Mouse (Mus musculus) erythroblast, embryonic 14.5 days (primary cell): Measurements from ENCODE around the gene Msl1.

ENCODE experiments used
- GATA1 ChIP-seq: IDR thresholded peaks from 2 replicates; pipeline ENCODE4 v1.6.1; 2012; ENCODE audit warnings: low read length, inconsistent platforms, mixed read lengths
- TAL1 ChIP-seq: IDR thresholded peaks from 3 replicates; pipeline ENCODE4 v1.6.1; 2012; ENCODE audit warnings: low read length, inconsistent platforms, mixed read lengths

DNA sequence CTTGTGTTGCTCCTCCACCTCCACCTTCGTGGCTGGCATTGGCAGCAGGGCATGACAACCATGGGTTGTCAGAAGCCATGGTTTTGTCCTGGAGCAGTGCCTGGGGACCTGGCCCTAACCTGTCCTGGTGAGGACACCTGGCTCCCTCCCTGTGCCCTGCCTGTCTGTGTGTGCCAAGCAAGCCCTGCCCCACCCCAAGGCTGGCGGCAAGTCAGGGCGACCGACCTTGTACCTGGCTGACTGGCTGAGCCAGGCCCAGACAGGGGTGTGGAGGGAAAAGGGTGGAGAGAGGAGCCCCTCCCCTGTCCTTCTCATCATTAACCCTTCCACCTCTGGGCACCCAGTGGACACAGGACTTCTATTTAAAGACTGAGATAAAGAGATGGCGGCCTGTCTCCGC is 44.1 kb downstream of the Msl1 start:
- TF ChIP-seq TAL1 (no peak), GATA1 (no peak)
